Mouse (Mus musculus): Measurements from ENCODE around the gene Mlh3.

DNA sequence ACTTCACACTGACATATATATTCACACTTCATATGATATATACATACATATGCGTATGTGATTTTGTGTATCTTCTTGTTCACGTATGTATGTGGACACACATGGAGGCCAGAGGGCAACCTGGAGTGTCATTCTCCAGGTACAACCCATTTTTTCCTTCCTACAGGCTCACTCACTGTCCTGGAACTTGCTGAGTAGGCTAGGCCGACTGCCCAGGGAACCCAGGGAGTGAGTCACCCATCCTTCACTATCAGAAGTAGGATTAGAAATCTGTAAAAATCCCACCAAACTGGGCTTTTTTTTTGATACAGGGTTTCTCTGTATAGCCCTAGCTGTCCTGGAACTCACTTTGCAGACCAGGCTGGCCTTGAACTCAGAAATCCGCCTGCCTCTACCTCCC, 14.6 kb upstream of the Mlh3 start:
- no peak for TF ChIP-seq CTCF (IDR thresholded peaks at IDR 0.05; ENCODE audit: extremely low read depth, insufficient read depth, low read length)
- no peak for TF ChIP-seq POLR2A (IDR thresholded peaks at IDR 0.05; ENCODE audit: extremely low read depth, insufficient read depth, low read length)
